Mouse (Mus musculus) megakaryocyte, embryonic 14.5 days (primary cell): Measurements from ENCODE around the gene Wwc1.

Source experiments
- FLI1 ChIP-seq: IDR thresholded peaks from 2 replicates; pipeline ENCODE4 v1.6.1; 2012; ENCODE audit warnings: low read length, inconsistent platforms, mixed read lengths
- GATA1 ChIP-seq: IDR thresholded peaks from 3 replicates; pipeline ENCODE4 v1.6.1; 2012; ENCODE audit warnings: mixed read lengths, low read length, inconsistent platforms, borderline replicate concordance

- TF ChIP-seq GATA1 = no peak
- TF ChIP-seq FLI1 = no peak
Observed at GRCm38 (mm10) chr11:35968291-35968690, 12.0 kb downstream of the Wwc1 start.
